18 mouse cellular contexts compared by ENCODE assay signal in genomic region chr16:70476161-70476560, GRCm38 (mm10).
"Had no signal": no experiment of that assay in that cellular context is flagged by ENCODE, and none has a peak within 500 bp of the region (broad histone marks: within the 10 kb centered on the region; RNA-seq: fewer than 3 reads in every experiment).

No protein-coding gene starts in this region.

- H3K27me3 ChIP-seq: midbrain, embryonic 13.5 days; midbrain, embryonic 15.5 days; neural tube, embryonic 13.5 days; neural tube, embryonic 15.5 days had no signal

- H3K4me2 ChIP-seq: lung, embryonic 14.5 days; midbrain, embryonic 13.5 days; midbrain, embryonic 15.5 days; neural tube, embryonic 13.5 days; neural tube, embryonic 15.5 days had no signal

- H3K27ac ChIP-seq: midbrain, embryonic 10.5 days; midbrain, embryonic 13.5 days; midbrain, embryonic 15.5 days; neural tube, embryonic 13.5 days; neural tube, embryonic 15.5 days had no signal

- H3K9ac ChIP-seq: lung, embryonic 14.5 days; midbrain, embryonic 13.5 days; midbrain, embryonic 15.5 days; neural tube, embryonic 13.5 days; neural tube, embryonic 15.5 days had no signal

- H3K4me3 ChIP-seq: midbrain, embryonic 10.5 days; midbrain, embryonic 13.5 days; midbrain, embryonic 15.5 days; myocyte; neural tube, embryonic 13.5 days; neural tube, embryonic 15.5 days had no signal

- H3K9me3 ChIP-seq: midbrain, embryonic 10.5 days; midbrain, embryonic 13.5 days; midbrain, embryonic 15.5 days; neural tube, embryonic 13.5 days; neural tube, embryonic 15.5 days had no signal

- DNase-seq: lung, adult 18-20 months; lung, embryonic 14.5 days; lung, postnatal 10 days; lung, postnatal 4 days; retina, postnatal 1 day; right cerebral cortex, adult 18-20 months; right cerebral cortex, postnatal 25 days; right cerebral cortex, postnatal 4 days; spleen, adult 18-20 months; thymus, adult 18-20 months; thymus, postnatal 14 days; thymus, postnatal 36 days had no signal

- ATAC-seq: midbrain, embryonic 13.5 days; midbrain, embryonic 15.5 days had no signal

- H3K4me1 ChIP-seq: midbrain, embryonic 10.5 days; midbrain, embryonic 13.5 days; midbrain, embryonic 15.5 days; neural tube, embryonic 13.5 days; neural tube, embryonic 15.5 days had no signal

- H3K36me3 ChIP-seq: midbrain, embryonic 10.5 days; midbrain, embryonic 13.5 days; midbrain, embryonic 15.5 days; neural tube, embryonic 13.5 days; neural tube, embryonic 15.5 days had no signal
